Mouse (Mus musculus) hindbrain, embryonic 11.5 days (tissue): Measurements from ENCODE around the gene Tfdp1. TPM values are rescaled to one million over a fixed set of nuclear protein-coding genes. Genes with fewer than 3 reads are reported as not detected.
A peak's percentile ranks its signal among the peaks of the same experiment; 100 is the strongest.

Source experiments
- ATAC-seq: fragments of 200-750 bp; cut with Nextera tagmentation; 2 replicates; pipeline ENCODE4 v1.8.0; 2017; ENCODE audit warnings: mild to moderate bottlenecking, moderate TSS enrichment, moderate library complexity; ENCODE audit not compliant: low FRiP score
- DNase-seq: peaks from one replicate; pipeline ENCODE4 v3.0.0-alpha.2; 2015; ENCODE audit warnings: low spot score
- H3K27ac ChIP-seq: fragments of 300-500 bp; sonication (generic); 2 replicates; pipeline ENCODE4 v1.5.1; 2014; ENCODE audit warnings: mild to moderate bottlenecking, low read depth, low read length
- H3K27me3 ChIP-seq: fragments of 300-500 bp; sonication (generic); 2 replicates; pipeline ENCODE4 v1.6.1; 2014; ENCODE audit warnings: mild to moderate bottlenecking, low read length, moderate library complexity, mixed read lengths; ENCODE audit not compliant: control insufficient read depth, insufficient read depth
- H3K36me3 ChIP-seq: fragments of 300-500 bp; sonication (generic); 2 replicates; pipeline ENCODE4 v1.6.1; 2014; ENCODE audit warnings: mild to moderate bottlenecking, low read length, moderate library complexity, mixed read lengths; ENCODE audit not compliant: control insufficient read depth, insufficient read depth
- H3K4me1 ChIP-seq: fragments of 300-500 bp; sonication (generic); replicated peaks from 2 replicates; pipeline ENCODE4 v1.6.1; 2014; ENCODE audit warnings: low read length, mixed read lengths; ENCODE audit not compliant: control insufficient read depth, insufficient read depth
- H3K4me2 ChIP-seq: fragments of 300-500 bp; sonication (generic); replicated peaks from 2 replicates; pipeline ENCODE4 v1.6.1; 2014; ENCODE audit warnings: mild to moderate bottlenecking, low read depth, low read length
- H3K4me3 ChIP-seq: fragments of 300-500 bp; sonication (generic); 2 replicates; pipeline ENCODE4 v1.5.1; 2014; ENCODE audit warnings: low read depth, low read length
- H3K9ac ChIP-seq: fragments of 300-500 bp; sonication (generic); 2 replicates; pipeline ENCODE4 v1.6.1; 2014; ENCODE audit warnings: low read depth, low read length
- H3K9me3 ChIP-seq: fragments of 300-500 bp; sonication (generic); 2 replicates; pipeline ENCODE4 v1.6.1; 2016; ENCODE audit warnings: low read length; ENCODE audit not compliant: control insufficient read depth
- WGBS: fragments of 180-500 bp; shearing (Covaris S2); extraction: QIAGEN DNeasy Blood & Tissue Kit; methylation state at CpG from one replicate; pipeline ENCODE4 v1.1.7; 2014; 5-methylcytosine and 5-hydroxymethylcytosine counted together
- polyA plus RNA-seq: library from polyadenylated mRNA; unstranded; fragments of >200 nt; fragmentation: Nextera tagmentation; extraction: Ambion mirVana; gene quantifications from 2 replicates; pipeline ENCODE4 v1.2.1, GENCODE M21; 2014

Tfdp1 gene
- 175 and 188 TPM in 2 replicates for polyA plus RNA-seq

DNA sequence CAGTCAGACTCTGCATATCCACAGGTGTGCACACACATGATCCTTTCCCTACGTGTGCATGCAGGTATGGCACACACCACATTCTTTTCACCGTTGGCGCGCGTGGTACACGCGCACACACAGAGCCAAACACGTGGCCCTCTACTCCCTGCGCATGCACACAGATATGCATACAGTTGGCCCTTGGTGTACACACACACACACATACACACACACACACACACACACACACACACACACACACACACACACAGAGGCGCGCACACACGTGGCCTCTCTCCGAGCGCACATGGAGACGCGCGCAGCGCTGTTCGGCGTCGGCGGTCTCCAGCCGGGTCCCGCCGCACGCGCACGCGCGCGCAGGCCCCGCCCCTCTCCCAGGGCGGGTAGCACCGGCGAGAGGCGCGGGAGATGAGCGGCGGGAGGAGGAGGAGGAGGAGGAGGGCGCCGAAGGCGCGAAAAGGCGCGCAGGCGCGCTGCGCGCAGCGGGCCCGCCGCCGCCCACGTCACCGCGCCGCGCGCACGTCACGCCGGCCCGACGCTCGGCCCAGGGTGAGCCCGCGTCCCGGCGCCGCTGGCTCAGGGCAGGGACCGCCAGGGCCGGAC, at the start of gene Tfdp1:
Gene Tfdp1 (plus strand): TSS at position 497 of the 606 bp plus-strand sequence.
- DNase-seq (peak; percentile 94), ATAC-seq (peak; percentile 96)
- Histone ChIP-seq H3K9me3 (no peaks in the 10 kb centered on the region), H3K4me1 (peaks cover 4% of the 10 kb centered on the region; the same call in 1 of the 2 replicates), H3K4me2 (peak within 1 kb of the TSS; percentile 93), H3K27ac (peak within 1 kb of the TSS; percentile 58; the same call in 1 of the 2 replicates), H3K4me3 (peak within 1 kb of the TSS; percentile 84), H3K27me3 (no peaks in the 10 kb centered on the region), H3K36me3 (no peaks in the 10 kb centered on the region; the same call in 1 of the 2 replicates), H3K9ac (peak within 1 kb of the TSS; percentile 89)
- 7% methylated on average over 20 of the region's 72 CpGs for WGBS

DNA sequence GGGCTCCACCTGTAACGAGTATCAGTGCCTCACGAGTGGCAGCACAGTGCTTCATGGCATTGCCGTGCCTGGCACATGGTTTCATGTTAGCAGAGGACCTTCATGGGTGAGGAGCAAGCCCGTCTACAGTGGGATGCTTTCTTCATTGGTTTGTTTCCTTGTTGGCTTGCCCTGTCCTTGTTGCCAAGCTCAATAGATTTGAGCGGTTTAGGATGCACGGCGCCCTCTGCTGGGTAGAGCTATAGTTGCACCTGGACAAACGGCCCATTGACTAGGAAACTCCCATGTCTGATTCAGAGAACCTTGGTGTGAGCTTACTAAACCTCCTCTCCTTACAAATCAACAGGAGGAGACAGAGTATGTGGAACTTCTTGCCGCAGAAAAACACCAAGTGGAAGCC, 46.2 kb upstream of the Tfdp1 start:
- Histone ChIP-seq H3K36me3 (peaks cover 10% of the 10 kb centered on the region), H3K27ac (no peak overlapping the region), H3K4me2 (no peak overlapping the region), H3K9ac (no peak overlapping the region), H3K4me1 (no peaks in the 10 kb centered on the region), H3K9me3 (no peaks in the 10 kb centered on the region), H3K4me3 (no peak overlapping the region), H3K27me3 (no peaks in the 10 kb centered on the region)
- 33% methylated on average over 9 of the region's 9 CpGs for WGBS
- DNase-seq (peak; percentile 88), ATAC-seq (no peak)

DNA sequence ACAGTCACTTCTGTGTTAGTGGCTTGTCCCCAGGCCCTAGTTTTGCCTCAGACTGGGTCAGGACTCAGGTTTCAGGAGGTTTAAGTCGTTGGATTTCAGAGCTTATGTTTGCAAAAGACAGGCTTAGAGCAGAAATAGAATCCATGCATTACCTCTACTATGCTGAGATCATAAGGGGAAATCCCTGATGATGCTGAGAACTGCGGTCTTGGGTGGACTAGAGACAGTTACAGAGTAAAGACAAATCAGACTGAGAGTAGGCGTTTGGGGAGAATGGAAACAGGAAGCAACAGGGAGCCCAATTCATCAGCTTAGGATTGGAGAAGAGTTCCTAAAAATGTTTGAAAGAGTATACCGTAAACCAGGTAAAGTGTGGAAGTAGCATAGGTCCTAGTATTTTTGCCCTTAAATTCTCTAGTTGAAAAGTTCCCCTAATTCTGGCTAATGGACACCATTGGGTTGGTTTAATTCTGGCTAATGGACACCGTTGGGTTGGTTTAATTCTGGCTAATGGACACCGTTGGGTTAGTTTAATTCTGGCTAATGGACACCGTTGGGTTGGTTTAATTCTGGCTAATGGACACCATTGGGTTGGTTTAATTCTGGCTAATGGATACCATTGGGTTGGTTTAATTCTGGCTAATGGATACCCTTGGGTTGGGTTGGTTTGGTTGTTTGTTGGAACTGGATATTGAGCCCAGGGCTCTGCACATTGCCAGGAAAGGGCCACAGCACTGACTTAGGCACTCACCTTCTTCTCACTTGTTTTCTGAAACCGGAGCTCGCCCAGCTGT, 44.7 kb upstream of the Tfdp1 start:
- DNase-seq (no peak), ATAC-seq (no peak)
- no peak overlapping the region for H3K27ac ChIP-seq
- H3K9me3 ChIP-seq: no peaks in the 10 kb centered on the region
- WGBS: 94% methylated on average over 9 of the region's 9 CpGs
- no peak overlapping the region for H3K4me3 ChIP-seq
- no peaks in the 10 kb centered on the region for H3K27me3 ChIP-seq
- H3K4me2 ChIP-seq: no peak overlapping the region
- H3K4me1 ChIP-seq: no peaks in the 10 kb centered on the region
- peaks cover 10% of the 10 kb centered on the region for H3K36me3 ChIP-seq
- no peak overlapping the region for H3K9ac ChIP-seq

- H3K4me3 ChIP-seq: no peak overlapping the region
- DNase-seq (no peak), ATAC-seq (no peak)
- WGBS: 97% methylated on average over 8 of the region's 8 CpGs
- H3K9ac ChIP-seq: no peak overlapping the region
- no peak overlapping the region for H3K27ac ChIP-seq
- no peaks in the 10 kb centered on the region for H3K27me3 ChIP-seq
- H3K4me1 ChIP-seq: no peaks in the 10 kb centered on the region
- H3K9me3 ChIP-seq: no peaks in the 10 kb centered on the region
- peaks cover 14% of the 10 kb centered on the region for H3K36me3 ChIP-seq
- H3K4me2 ChIP-seq: no peak overlapping the region
Observed at GRCm38 (mm10) chr8:13299571-13299970, 39.0 kb upstream of the Tfdp1 start.

- H3K36me3 ChIP-seq: peaks cover 12% of the 10 kb centered on the region
Observed at GRCm38 (mm10) chr8:13301036-13301435, 37.5 kb upstream of the Tfdp1 start.

GRCm38 (mm10) chr8:13305459-13305858, 33.1 kb upstream of the Tfdp1 start:
- WGBS: 95% methylated on average over 6 of the region's 6 CpGs
- Histone ChIP-seq H3K36me3 (0 out of 2 replicates have a peak, but pooled peaks cover 2% of the 10 kb centered on the region), H3K4me2 (no peak overlapping the region), H3K27me3 (no peaks in the 10 kb centered on the region), H3K4me3 (no peak overlapping the region), H3K9me3 (no peaks in the 10 kb centered on the region), H3K4me1 (no peaks in the 10 kb centered on the region), H3K9ac (no peak overlapping the region), H3K27ac (no peak overlapping the region)
- no peak for DNase-seq
- ATAC-seq: no peak

More at GRCm38 (mm10) chr8:13301036-13301435, 37.5 kb upstream of the Tfdp1 start:
- 95% methylated on average over 7 of the region's 7 CpGs for WGBS
- DNase-seq (no peak), ATAC-seq (no peak)
- Histone ChIP-seq H3K27ac (no peak overlapping the region), H3K9ac (no peak overlapping the region), H3K27me3 (no peaks in the 10 kb centered on the region), H3K9me3 (no peaks in the 10 kb centered on the region), H3K4me2 (no peak overlapping the region), H3K4me1 (no peaks in the 10 kb centered on the region), H3K4me3 (no peak overlapping the region)

DNA sequence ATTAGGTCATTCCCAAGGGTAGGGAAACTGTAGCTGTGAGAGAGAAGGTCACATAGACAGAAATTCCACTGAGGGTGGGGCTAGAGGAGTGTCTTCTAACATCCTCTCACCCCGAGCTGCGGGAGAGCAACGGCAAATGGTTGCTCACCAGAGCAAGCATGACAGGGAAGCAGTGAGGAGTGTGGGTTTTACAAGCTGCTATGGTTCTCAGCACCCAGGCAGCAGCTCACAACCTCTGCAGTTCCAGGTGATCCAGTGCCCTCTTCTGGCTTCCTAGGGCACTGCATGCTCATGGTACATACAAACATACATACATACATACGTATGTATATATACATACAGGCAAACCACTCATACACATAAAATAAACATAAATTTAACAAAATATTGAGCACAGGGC, 32.7 kb upstream of the Tfdp1 start:
- no peaks in the 10 kb centered on the region for H3K9me3 ChIP-seq
- 96% methylated on average over 4 of the region's 4 CpGs for WGBS
- H3K27ac ChIP-seq: no peak overlapping the region
- no peak overlapping the region for H3K4me2 ChIP-seq
- H3K9ac ChIP-seq: no peak overlapping the region
- 0 out of 2 replicates have a peak, but pooled peaks cover 2% of the 10 kb centered on the region for H3K36me3 ChIP-seq
- H3K4me3 ChIP-seq: no peak overlapping the region
- no peaks in the 10 kb centered on the region for H3K27me3 ChIP-seq
- DNase-seq: no peak
- H3K4me1 ChIP-seq: no peaks in the 10 kb centered on the region
- no peak for ATAC-seq

DNA sequence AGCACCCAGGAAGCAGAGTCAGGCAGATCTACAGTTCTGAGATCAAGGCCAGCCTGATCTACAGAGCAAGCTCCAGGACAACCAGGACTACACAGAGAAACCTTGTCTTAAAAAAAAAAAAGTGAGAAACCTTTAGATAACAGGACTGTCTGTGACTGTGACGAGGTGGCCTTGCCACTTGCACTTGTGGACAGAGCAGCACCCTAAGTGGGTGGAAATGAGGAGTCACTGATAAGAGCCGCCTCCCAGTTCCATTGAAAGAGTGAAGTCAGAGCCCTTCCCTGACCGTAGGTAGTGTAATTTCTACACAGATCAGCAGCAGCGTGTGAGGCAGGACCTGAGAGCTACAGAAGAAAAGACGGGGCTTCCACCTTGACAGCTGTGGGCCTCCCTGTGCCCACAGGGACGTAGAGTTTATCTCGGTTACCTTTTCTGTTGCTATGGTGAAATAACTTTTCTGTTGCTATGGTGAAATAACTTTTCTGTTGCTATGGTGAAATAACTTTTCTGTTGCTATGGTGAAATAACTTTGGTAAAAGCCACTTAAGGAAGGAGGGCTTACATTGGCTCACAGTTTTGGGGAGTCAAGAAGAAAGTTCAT, 32.1 kb upstream of the Tfdp1 start:
- no peaks in the 10 kb centered on the region for H3K9me3 ChIP-seq
- H3K27ac ChIP-seq: no peak overlapping the region
- no peaks in the 10 kb centered on the region for H3K4me1 ChIP-seq
- no peak overlapping the region for H3K4me3 ChIP-seq
- 0 out of 2 replicates have a peak, but pooled peaks cover 4% of the 10 kb centered on the region for H3K36me3 ChIP-seq
- DNase-seq (no peak), ATAC-seq (no peak)
- H3K9ac ChIP-seq: no peak overlapping the region
- WGBS: 89% methylated on average over 7 of the region's 7 CpGs
- H3K27me3 ChIP-seq: no peaks in the 10 kb centered on the region
- no peak overlapping the region for H3K4me2 ChIP-seq
